Mouse (Mus musculus): ENCODE results near the gene Hoxc11.

Gene Hoxc11

GRCm38 (mm10) chr15:102963671-102964640, 9.7 kb downstream of the Hoxc11 start:
- in situ Hi-C loops (cut with MboI; ENCODE audit: unreplicated experiment in 2 of 2): loop anchor here in 1 of 2 experiments (10.0 kb wide), 1 partner anchor 199 kb away; no protein-coding TSS in a partner anchor

- in situ Hi-C loops (cut with MboI; ENCODE audit: unreplicated experiment in 2 of 2): loop anchor here in 1 of 2 experiments (10.0 kb wide), 1 partner anchor 200 kb away; no protein-coding TSS in a partner anchor
These were observed 11.0 kb downstream of the Hoxc11 start for GRCm38 (mm10) chr15:102965003-102965891.

GRCm38 (mm10) chr15:102965892-102966775, 11.9 kb downstream of the Hoxc11 start:
- in situ Hi-C loops (cut with MboI; ENCODE audit: unreplicated experiment in 2 of 2): loop anchor here in 1 of 2 experiments (10.0 kb wide), 1 partner anchor 201 kb away; no protein-coding TSS in a partner anchor

DNA sequence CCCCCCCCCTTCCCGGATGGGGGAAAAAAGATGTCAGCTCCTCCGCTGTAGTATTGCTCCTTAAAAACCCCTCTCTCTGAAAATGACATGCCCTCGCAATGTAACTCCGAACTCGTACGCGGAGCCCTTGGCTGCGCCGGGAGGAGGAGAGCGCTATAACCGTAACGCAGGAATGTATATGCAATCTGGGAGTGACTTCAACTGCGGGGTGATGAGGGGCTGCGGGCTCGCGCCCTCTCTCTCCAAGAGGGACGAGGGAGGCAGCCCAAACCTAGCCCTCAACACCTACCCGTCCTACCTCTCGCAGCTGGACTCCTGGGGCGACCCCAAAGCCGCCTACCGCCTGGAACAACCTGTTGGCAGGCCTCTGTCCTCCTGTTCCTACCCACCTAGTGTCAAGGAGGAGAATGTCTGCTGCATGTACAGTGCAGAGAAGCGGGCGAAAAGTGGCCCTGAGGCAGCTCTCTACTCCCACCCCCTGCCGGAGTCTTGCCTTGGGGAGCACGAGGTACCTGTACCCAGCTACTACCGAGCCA, 12.6 kb downstream of the Hoxc11 start, which contains the start of gene Hoxc10:
Gene Hoxc10 (plus strand): TSS at position 21 of the 536 bp plus-strand sequence.
- in situ Hi-C loops (cut with MboI; ENCODE audit: unreplicated experiment in 2 of 2): loop anchor here in 1 of 2 experiments (10.0 kb wide), 1 partner anchor 202 kb away; no protein-coding TSS in a partner anchor

GRCm38 (mm10) chr15:102967312-102967510, 13.0 kb downstream of the Hoxc11 start, which contains the start of gene Hoxc5:
TSS of gene Hoxc5 (plus strand) at chr15:102967443.
- in situ Hi-C loops (cut with MboI; ENCODE audit: unreplicated experiment in 2 of 2): loop anchor here in 1 of 2 experiments (10.0 kb wide), 1 partner anchor 202 kb away; no protein-coding TSS in a partner anchor

- in situ Hi-C loops (cut with MboI; ENCODE audit: unreplicated experiment in 2 of 2): loop anchor here in 1 of 2 experiments (10.0 kb wide), 1 partner anchor 203 kb away; no protein-coding TSS in a partner anchor
These were observed 13.5 kb downstream of the Hoxc11 start for GRCm38 (mm10) chr15:102967511-102968397.

DNA sequence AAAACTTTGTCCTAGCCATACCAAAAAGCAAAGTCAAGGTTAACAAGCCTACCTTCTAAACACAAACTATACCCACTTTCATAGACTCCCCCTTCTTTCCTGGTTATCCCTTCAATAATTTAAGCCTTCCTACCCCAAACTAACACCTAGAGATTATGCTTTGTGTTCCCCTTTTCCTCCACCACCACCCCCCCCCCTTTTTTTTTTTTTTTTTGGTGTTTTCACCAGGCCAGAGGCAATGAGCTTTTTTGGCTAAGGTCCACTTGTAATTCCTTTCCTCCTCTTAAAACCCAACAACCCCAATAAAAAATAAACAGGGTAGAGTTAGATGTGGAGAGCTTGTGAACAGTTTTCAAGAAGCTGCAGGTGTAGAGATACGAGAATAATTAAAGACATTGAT, 15.1 kb downstream of the Hoxc11 start:
- in situ Hi-C loops (cut with MboI; ENCODE audit: unreplicated experiment in 2 of 2): loop anchor here in 1 of 2 experiments (10.0 kb wide), 1 partner anchor 204 kb away; no protein-coding TSS in a partner anchor

GRCm38 (mm10) chr15:102970740-102971139, 16.5 kb downstream of the Hoxc11 start:
- in situ Hi-C loops (cut with MboI; ENCODE audit: unreplicated experiment in 2 of 2): no loop called here

DNA sequence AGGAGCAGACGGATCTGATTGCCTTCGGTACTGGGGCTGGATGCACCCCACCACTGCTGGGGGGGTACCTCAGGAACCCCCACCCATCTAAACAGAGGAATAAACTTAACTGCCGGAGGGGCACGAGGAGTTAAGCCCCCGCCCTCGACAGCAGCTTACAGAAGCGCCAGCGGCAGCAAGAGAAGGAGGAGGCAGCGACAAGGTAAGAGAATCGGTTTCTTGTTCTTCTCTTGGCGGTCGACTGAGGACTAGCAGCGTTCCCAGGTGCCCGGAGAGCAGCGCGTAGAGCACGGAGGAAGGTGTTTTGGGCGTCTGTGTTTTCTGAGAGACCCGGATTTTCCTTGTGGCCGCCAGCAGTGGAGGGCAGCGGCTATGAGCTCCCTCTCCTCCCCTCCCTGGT, 18.0 kb downstream of the Hoxc11 start:
- in situ Hi-C loops (cut with MboI; ENCODE audit: unreplicated experiment in 2 of 2): no loop called here

DNA sequence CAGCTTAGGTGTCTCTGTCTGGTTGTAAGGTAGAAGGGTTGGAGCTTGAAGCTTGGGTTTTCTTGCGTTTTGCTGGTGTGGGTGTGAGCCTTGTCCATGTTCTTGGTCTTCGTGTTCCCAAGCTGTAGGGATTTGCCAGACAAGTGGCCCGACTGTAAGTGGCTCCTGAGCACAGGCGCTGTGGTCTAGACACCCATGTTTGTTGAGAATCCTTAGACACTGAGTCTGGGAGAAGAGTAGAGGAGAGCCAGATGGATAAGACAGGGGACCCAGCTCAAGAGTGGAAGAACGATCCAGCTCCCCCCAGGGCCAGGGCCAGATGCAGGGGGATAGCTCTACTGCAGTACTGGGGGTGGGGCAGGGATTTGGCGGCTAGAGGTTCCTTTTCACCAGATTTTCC, 18.5 kb downstream of the Hoxc11 start:
- in situ Hi-C loops (cut with MboI; ENCODE audit: unreplicated experiment in 2 of 2): no loop called here

- in situ Hi-C loops (cut with MboI; ENCODE audit: unreplicated experiment in 2 of 2): no loop called here
These were observed 20.8 kb downstream of the Hoxc11 start for GRCm38 (mm10) chr15:102975034-102975433.

- in situ Hi-C loops (cut with MboI; ENCODE audit: unreplicated experiment in 2 of 2): no loop called here
These were observed 21.5 kb downstream of the Hoxc11 start for GRCm38 (mm10) chr15:102975688-102976111.

GRCm38 (mm10) chr15:102976171-102976570, 21.9 kb downstream of the Hoxc11 start, which contains the start of gene Hoxc9:
TSS of gene Hoxc9 (plus strand) at chr15:102976439.
- in situ Hi-C loops (cut with MboI; ENCODE audit: unreplicated experiment in 2 of 2): no loop called here

- in situ Hi-C loops (cut with MboI; ENCODE audit: unreplicated experiment in 2 of 2): no loop called here
These were observed 22.6 kb downstream of the Hoxc11 start for GRCm38 (mm10) chr15:102976631-102977422.

DNA sequence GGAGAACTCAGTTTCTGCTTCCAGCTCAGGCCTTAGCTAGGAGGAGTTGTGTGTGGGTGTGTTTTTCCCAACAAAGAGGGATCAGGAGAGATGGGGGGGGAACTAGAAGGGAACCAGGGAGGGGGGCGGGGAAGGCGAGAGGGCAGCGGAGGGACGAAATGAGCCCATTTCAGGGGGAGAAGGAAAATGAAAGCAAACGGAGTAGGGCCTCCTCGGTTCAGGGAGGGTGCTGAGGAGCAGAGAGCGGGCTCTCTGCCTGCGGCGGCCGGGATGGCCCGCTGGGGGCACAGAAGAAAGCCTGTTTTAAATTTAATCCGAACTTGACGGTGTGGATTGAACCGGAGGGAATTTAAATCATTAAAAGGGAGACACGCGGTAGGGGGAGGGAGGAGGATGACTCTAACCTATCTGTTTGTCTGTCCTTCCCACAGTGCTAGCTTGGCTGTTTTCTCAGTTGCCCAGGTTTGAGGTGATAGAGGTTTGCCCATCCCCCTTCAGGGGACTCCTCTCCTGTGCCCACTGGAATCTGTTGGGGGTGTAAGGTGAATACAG, 23.3 kb downstream of the Hoxc11 start:
- in situ Hi-C loops (cut with MboI; ENCODE audit: unreplicated experiment in 2 of 2): no loop called here

GRCm38 (mm10) chr15:102978615-102979515, 24.6 kb downstream of the Hoxc11 start:
- in situ Hi-C loops (cut with MboI; ENCODE audit: unreplicated experiment in 2 of 2): no loop called here

All from v-Abl transformed pro-B cells (cell line).